Mouse (Mus musculus): ENCODE results near the gene Uchl5. TPM values are rescaled to one million over a fixed set of nuclear protein-coding genes. Genes with fewer than 3 reads are reported as not detected.

The Uchl5 gene
- polyA plus RNA-seq (2017; shearing (Covaris generic)), result 10 to 100 TPM; 52.7 to 72.8 TPM

GRCm38 (mm10) chr1:143776446-143777411 is at the start of gene Uchl5, which contains the start of gene Trove2:
Gene Uchl5 (plus strand): TSS chr1:143777272.
Gene Trove2 (minus strand): TSS chr1:143777068.

Other genes starting within 250 kb of the Uchl5 start
- gene B3galt2, start 136.6 kb upstream of the Uchl5 start, polyA plus RNA-seq (2017; shearing (Covaris generic)), result under 1 TPM; 0.18 to 0.36 TPM
- gene Cdc73, start 74.4 kb upstream of the Uchl5 start, polyA plus RNA-seq (2017; shearing (Covaris generic)), result 10 to 100 TPM; 75.1 to 75.3 TPM
- gene Glrx2, start 60.9 kb upstream of the Uchl5 start, polyA plus RNA-seq (2017; shearing (Covaris generic)), result 10 to 100 TPM; 58.1 to 78.5 TPM
- 1 to 10 TPM; 6.2 to 6.9 TPM for gene Trove2, start 204 bp upstream of the Uchl5 start, polyA plus RNA-seq (2017; shearing (Covaris generic))
- 10 to 100 TPM; 43.5 to 50.2 TPM for gene Rgs2, start 226.9 kb downstream of the Uchl5 start, polyA plus RNA-seq (2017; shearing (Covaris generic))